Mouse (Mus musculus): ENCODE results near the gene Zfp697.

Zfp697 gene

GRCm38 (mm10) chr3:98356026-98356365, 26.3 kb upstream of the Zfp697 start:
- no peak for TF ChIP-seq GATA4 (IDR thresholded peaks at IDR 0.05; ENCODE audit: insufficient replicate concordance, low read length)

- no peak for TF ChIP-seq GATA4 (IDR thresholded peaks at IDR 0.05; ENCODE audit: insufficient replicate concordance, low read length)
These were observed 25.5 kb upstream of the Zfp697 start for GRCm38 (mm10) chr3:98356632-98357370.

GRCm38 (mm10) chr3:98362753-98363152, 19.5 kb upstream of the Zfp697 start:
- TF ChIP-seq GATA4 (IDR thresholded peaks at IDR 0.05; ENCODE audit: insufficient replicate concordance, low read length), result no peak

- no peak for TF ChIP-seq GATA4 (IDR thresholded peaks at IDR 0.05; ENCODE audit: insufficient replicate concordance, low read length)
These were observed 16.2 kb upstream of the Zfp697 start for GRCm38 (mm10) chr3:98366086-98366485.

- TF ChIP-seq GATA4 (IDR thresholded peaks at IDR 0.05; ENCODE audit: insufficient replicate concordance, low read length), result no peak
These were observed 15.4 kb upstream of the Zfp697 start for GRCm38 (mm10) chr3:98366823-98367222.

GRCm38 (mm10) chr3:98368283-98368682, 14.0 kb upstream of the Zfp697 start:
- TF ChIP-seq GATA4 (IDR thresholded peaks at IDR 0.05; ENCODE audit: insufficient replicate concordance, low read length), result no peak

- TF ChIP-seq GATA4 (IDR thresholded peaks at IDR 0.05; ENCODE audit: insufficient replicate concordance, low read length), result no peak
These were observed 13.5 kb upstream of the Zfp697 start for GRCm38 (mm10) chr3:98368776-98369175.

- peak; percentile 87 for TF ChIP-seq GATA4 (IDR thresholded peaks at IDR 0.05; ENCODE audit: insufficient replicate concordance, low read length)
These were observed 8.1 kb upstream of the Zfp697 start for GRCm38 (mm10) chr3:98374062-98374719.

- no peak for TF ChIP-seq GATA4 (IDR thresholded peaks at IDR 0.05; ENCODE audit: insufficient replicate concordance, low read length)
These were observed 7.3 kb upstream of the Zfp697 start for GRCm38 (mm10) chr3:98374980-98375379.

- TF ChIP-seq GATA4 (IDR thresholded peaks at IDR 0.05; ENCODE audit: insufficient replicate concordance, low read length), result no peak
These were observed 4.0 kb upstream of the Zfp697 start for GRCm38 (mm10) chr3:98378267-98378666.

- TF ChIP-seq GATA4 (IDR thresholded peaks at IDR 0.05; ENCODE audit: insufficient replicate concordance, low read length), result no peak
These were observed 3.0 kb upstream of the Zfp697 start for GRCm38 (mm10) chr3:98379236-98379635.

- no peak for TF ChIP-seq GATA4 (IDR thresholded peaks at IDR 0.05; ENCODE audit: insufficient replicate concordance, low read length)
These were observed 500 bp upstream of the Zfp697 start for GRCm38 (mm10) chr3:98381677-98382245.

GRCm38 (mm10) chr3:98383024-98383790, 946 bp downstream of the Zfp697 start:
- no peak for TF ChIP-seq GATA4 (IDR thresholded peaks at IDR 0.05; ENCODE audit: insufficient replicate concordance, low read length)

GRCm38 (mm10) chr3:98387086-98387485, 4.8 kb downstream of the Zfp697 start:
- no peak for TF ChIP-seq GATA4 (IDR thresholded peaks at IDR 0.05; ENCODE audit: insufficient replicate concordance, low read length)

- no peak for TF ChIP-seq GATA4 (IDR thresholded peaks at IDR 0.05; ENCODE audit: insufficient replicate concordance, low read length)
These were observed 5.5 kb downstream of the Zfp697 start for GRCm38 (mm10) chr3:98387756-98388155.

- no peak for TF ChIP-seq GATA4 (IDR thresholded peaks at IDR 0.05; ENCODE audit: insufficient replicate concordance, low read length)
These were observed 7.0 kb downstream of the Zfp697 start for GRCm38 (mm10) chr3:98389305-98389704.
